Mouse (Mus musculus): Measurements from ENCODE around the gene Gm43064. TPM values are rescaled to one million over a fixed set of nuclear protein-coding genes. Genes with fewer than 3 reads are reported as not detected.
A peak's percentile ranks its signal among the peaks of the same experiment; 100 is the strongest.

Gm43064 gene
- total RNA-seq, 2 experiments from 2014 or later = 0.27 to 0.31 TPM

DNA sequence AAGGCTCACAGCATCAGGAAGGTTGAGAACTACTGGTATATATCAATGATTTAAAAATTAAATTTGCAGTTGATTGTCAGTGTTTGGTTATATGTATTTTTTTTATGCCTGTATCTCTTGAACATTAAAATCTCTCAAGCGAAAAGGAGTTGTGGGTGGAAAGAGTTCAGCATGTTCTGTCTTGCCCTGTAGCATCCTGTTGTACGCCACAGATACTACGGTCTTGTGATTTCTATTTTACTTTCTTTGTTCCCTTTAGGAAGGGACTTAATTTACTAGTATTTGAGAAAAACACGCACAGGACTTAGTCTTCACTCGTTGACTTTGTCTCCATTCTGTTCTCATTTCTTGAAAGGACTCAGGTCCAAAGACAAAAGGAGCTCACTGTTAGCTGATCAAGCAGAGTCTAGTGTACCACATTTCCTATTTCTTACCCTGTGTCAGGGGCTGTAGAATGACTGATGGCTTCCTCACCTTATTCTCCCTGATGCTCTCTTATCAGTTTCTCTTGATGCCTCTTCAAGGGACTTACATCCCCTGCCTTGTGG, 58.1 kb downstream of the Gm43064 start:
- no peak for TF ChIP-seq CTCF (conservative IDR thresholded peaks at IDR 0.05)
- no peak for DNase-seq (ENCODE audit: low spot score in 2 of 2)

DNA sequence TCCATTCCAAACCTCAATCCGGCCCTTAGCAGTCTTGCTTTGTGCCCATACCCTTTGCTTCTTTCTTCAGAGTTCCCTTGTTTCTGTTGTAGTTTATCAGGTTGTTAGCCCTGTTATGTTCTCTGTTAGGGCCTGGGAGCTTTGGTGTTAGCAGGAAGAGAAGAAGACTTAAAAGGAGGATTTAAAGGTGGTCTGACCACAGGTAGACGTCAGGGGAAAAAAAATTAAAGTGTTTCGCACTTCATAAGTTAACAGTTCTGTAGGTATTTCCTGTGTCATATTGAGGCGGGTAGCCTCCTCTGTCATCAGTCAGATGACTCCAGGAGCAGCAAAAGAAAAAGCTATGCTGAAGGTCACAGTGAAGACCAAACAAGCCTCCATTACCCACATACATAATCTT, 58.6 kb downstream of the Gm43064 start:
- no peak overlapping the region for H3K27ac ChIP-seq
- DNase-seq (ENCODE audit: low spot score in 2 of 2) = no peak
- no peak for TF ChIP-seq CTCF (conservative IDR thresholded peaks at IDR 0.05)
- H3K4me3 ChIP-seq = no peak overlapping the region

More for the DNA sequence above, 58.1 kb downstream of the Gm43064 start:
- Histone ChIP-seq H3K4me3 (no peak overlapping the region), H3K27ac (no peak overlapping the region)

DNA sequence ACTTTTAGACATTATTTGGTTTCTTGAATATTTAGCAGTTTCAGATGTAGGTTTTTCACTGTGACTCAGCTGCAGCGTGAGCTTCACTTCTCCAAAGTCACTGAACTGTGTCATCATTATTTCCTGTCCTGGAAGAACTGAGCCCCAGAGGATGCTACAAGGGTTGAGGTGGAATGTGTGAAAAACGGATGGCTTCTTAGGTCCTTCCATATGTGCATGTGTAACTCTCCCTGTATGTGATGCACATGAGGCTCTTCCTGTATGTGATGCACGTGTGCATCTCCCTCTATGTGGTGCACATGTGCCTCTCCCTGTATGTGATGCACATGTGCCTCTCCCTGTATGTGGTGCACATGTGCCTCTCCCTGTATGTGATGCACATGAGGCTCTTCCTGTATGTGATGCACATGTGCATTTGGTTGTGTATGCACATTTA, 63.3 kb downstream of the Gm43064 start:
- no peak for DNase-seq (ENCODE audit: low spot score in 2 of 2)
- Histone ChIP-seq H3K27ac (no peak overlapping the region), H3K4me3 (no peak overlapping the region)
- no peak for TF ChIP-seq CTCF (conservative IDR thresholded peaks at IDR 0.05)

DNA sequence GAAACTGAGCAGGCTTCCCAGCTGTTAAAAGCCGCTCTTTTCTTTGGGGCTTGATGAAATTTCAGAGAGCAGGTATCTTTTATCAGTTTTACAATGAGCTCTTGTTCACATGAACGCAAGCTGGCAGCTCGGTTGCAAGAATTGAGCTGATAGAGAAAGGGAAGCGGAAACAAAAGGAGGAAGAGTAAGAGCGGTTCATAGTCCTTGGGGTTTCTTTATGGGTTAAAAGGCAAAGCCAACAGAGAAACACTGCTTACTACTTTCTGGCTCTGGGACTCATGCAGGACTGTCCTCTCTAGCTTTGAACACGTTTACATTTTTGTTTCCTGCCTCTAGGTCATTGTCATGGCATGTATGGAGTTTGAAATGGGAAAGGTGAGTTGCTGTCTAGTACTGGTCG, 65.0 kb downstream of the Gm43064 start:
- no peak overlapping the region for H3K27ac ChIP-seq
- DNase-seq (ENCODE audit: low spot score in 2 of 2) = no peak
- H3K4me3 ChIP-seq = no peak overlapping the region
- TF ChIP-seq CTCF (conservative IDR thresholded peaks at IDR 0.05) = no peak

DNA sequence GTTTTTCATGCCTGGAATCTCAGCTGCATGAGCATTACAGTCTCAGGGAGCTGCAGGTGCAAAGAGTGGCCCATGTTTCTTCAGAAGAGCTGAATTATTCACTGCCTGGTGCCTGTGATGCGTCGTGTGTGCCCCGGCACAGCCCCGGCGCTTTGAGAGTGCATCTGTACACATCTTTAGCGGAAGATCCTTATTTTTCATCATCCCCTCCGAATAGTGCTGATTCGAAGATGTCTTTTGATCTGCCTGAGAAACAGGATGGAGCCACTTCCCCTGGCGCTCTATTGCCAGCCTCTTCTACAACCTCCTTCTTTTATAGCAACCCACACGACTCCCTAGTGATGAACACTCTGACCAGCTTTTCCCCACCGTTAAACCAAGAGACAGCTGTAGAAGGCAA, 76.6 kb downstream of the Gm43064 start:
- H3K4me3 ChIP-seq = no peak overlapping the region
- no peak for DNase-seq (ENCODE audit: low spot score in 2 of 2)

DNA sequence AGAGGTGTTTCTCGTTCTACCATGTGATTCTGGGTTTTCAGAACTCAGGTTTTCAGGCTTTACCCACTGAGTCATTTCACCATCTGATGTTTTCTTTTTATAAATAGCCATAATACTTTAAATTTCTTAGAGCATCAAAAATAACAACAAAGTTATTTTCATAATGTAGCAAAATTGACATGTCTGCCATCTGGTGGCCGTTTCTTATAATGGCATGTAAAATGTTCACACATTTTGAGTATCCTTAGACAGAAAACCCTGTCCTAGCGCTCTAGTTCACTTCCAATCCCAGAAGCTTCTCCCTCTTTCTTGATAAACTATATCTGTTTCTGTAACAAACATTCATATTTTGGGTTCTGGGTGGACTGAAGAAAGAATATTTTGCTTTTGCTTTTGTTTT, 78.2 kb downstream of the Gm43064 start:
- peak; percentile 88 for TF ChIP-seq CTCF (conservative IDR thresholded peaks at IDR 0.05)
- peak; percentile 33 to 65 for DNase-seq (ENCODE audit: low spot score in 2 of 2)

More for the DNA sequence above, 76.6 kb downstream of the Gm43064 start:
- H3K27ac ChIP-seq = no peak overlapping the region
- no peak for TF ChIP-seq CTCF (conservative IDR thresholded peaks at IDR 0.05)

More for the DNA sequence above, 78.2 kb downstream of the Gm43064 start:
- Histone ChIP-seq H3K4me3 (no peak overlapping the region), H3K27ac (no peak overlapping the region)

Other genes with a start within 250 kb of the Gm43064 start
- 1 to 10 TPM; 6.2 to 6.3 TPM for gene Syt6, start 234.3 kb upstream of the Gm43064 start, total RNA-seq (2021)
- 1 to 10 TPM in 1 of 2 experiments, not detected in 1; 1.9 TPM for gene Atg4a-ps, start 163.5 kb upstream of the Gm43064 start, total RNA-seq (2021)
- gene Olfml3, start 71.6 kb upstream of the Gm43064 start, total RNA-seq (2021) = 10 to 100 TPM; 13.6 to 14.2 TPM
- not detected for gene Gm10964, start 70.2 kb upstream of the Gm43064 start, total RNA-seq (2021)
- gene Hipk1, start 18.0 kb upstream of the Gm43064 start, total RNA-seq (2021) = 100 to 1,000 TPM; 128 to 134 TPM
- 1 to 10 TPM; 9.8 to 10.0 TPM for gene Dclre1b, start 129 bp upstream of the Gm43064 start, total RNA-seq (2021)
- 10 to 100 TPM; 12.7 to 13.3 TPM for gene Ap4b1, start 53 bp upstream of the Gm43064 start, total RNA-seq (2021)
- 1 to 10 TPM; 1.5 to 2.0 TPM for gene Bcl2l15, start 23.0 kb downstream of the Gm43064 start, total RNA-seq (2021)
- 1 to 10 TPM in 1 of 2 experiments, under 1 TPM in 1; 0.88 to 2.0 TPM for gene Ptpn22, start 50.2 kb downstream of the Gm43064 start, total RNA-seq (2021)
- gene Rsbn1, start 104.5 kb downstream of the Gm43064 start, total RNA-seq (2021) = 10 to 100 TPM; 21.1 to 22.0 TPM
- gene Phtf1, start 158.5 kb downstream of the Gm43064 start, total RNA-seq (2021) = 10 to 100 TPM; 42.2 to 43.2 TPM